Mouse (Mus musculus) heart, postnatal 0 days (tissue): Measurements from ENCODE around the gene Sult4a1.

Experiments used
- CTCF ChIP-seq: IDR thresholded peaks from 2 replicates; pipeline ENCODE4 v1.5.1; 2016; ENCODE audit warnings: antibody characterized with exemption, control low read depth, low read depth
- EP300 ChIP-seq: IDR thresholded peaks from 2 replicates; pipeline ENCODE4 v1.6.1; 2016; ENCODE audit warnings: antibody characterized with exemption, low read depth

GRCm38 (mm10) chr15:84052390-84052789 lies 53.2 kb downstream of the Sult4a1 start:
- TF ChIP-seq CTCF = no peak
- no peak for TF ChIP-seq EP300
